Mouse (Mus musculus) liver, embryonic 13.5 days (tissue): ENCODE data around the gene Csmd2. TPM values are rescaled to one million over a fixed set of nuclear protein-coding genes. Genes with fewer than 3 reads are reported as not detected.
"Not testable (repeated sequence)": the region's sequence is repeated elsewhere in the genome, so short reads cannot be mapped to it uniquely, and the experiment has no call there.

Experiments
- ATAC-seq: fragments of 200-750 bp; cut with Nextera tagmentation; 2 replicates; pipeline ENCODE4 v1.8.0; 2017; ENCODE audit warnings: low read depth, mild to moderate bottlenecking, moderate number of reproducible peaks, moderate library complexity
- DNase-seq: peaks from one replicate; pipeline ENCODE4 v3.0.0; 2022
- H3K27ac ChIP-seq: fragments of 300-500 bp; sonication (generic); 2 replicates; pipeline ENCODE4 v1.5.1; 2015; ENCODE audit warnings: moderate library complexity, mild to moderate bottlenecking, inconsistent platforms
- H3K27me3 ChIP-seq: fragments of 300-500 bp; sonication (generic); 2 replicates; pipeline ENCODE4 v1.6.1; 2015; ENCODE audit warnings: mild to moderate bottlenecking, inconsistent platforms
- H3K36me3 ChIP-seq: fragments of 300-500 bp; sonication (generic); 2 replicates; pipeline ENCODE4 v1.6.1; 2015; ENCODE audit warnings: mild to moderate bottlenecking, inconsistent platforms
- H3K4me1 ChIP-seq: fragments of 300-500 bp; sonication (generic); replicated peaks from 2 replicates; pipeline ENCODE4 v1.6.1; 2015; ENCODE audit warnings: inconsistent platforms
- H3K4me2 ChIP-seq: fragments of 300-500 bp; sonication (generic); 2 replicates; pipeline ENCODE4 v1.6.1; 2015; ENCODE audit warnings: inconsistent platforms, mild to moderate bottlenecking, moderate library complexity
- H3K4me3 ChIP-seq: fragments of 300-500 bp; sonication (generic); replicated peaks from 2 replicates; pipeline ENCODE4 v1.5.1; 2015; ENCODE audit warnings: mild to moderate bottlenecking, inconsistent platforms
- H3K9ac ChIP-seq: fragments of 300-500 bp; sonication (generic); 2 replicates; pipeline ENCODE4 v1.6.1; 2015; ENCODE audit warnings: mild to moderate bottlenecking, inconsistent platforms
- H3K9me3 ChIP-seq: fragments of 300-500 bp; sonication (generic); replicated peaks from 2 replicates; pipeline ENCODE4 v1.6.1; 2016; ENCODE audit warnings: inconsistent platforms
- WGBS: fragments of 180-500 bp; shearing (Covaris S2); methylation state at CpG from one replicate; pipeline ENCODE4 v1.1.7; 2015; ENCODE audit not compliant: insufficient replicate concordance; 5-methylcytosine and 5-hydroxymethylcytosine counted together
- polyA plus RNA-seq: library from polyadenylated mRNA; unstranded; fragments of >200 nt; fragmentation: Nextera tagmentation; extraction: Ambion mirVana; gene quantifications from 2 replicates; pipeline ENCODE4 v1.2.1, GENCODE M21; 2015

Gene Csmd2
- polyA plus RNA-seq, 1 experiment from 2014 or later, result 0.02 TPM

DNA sequence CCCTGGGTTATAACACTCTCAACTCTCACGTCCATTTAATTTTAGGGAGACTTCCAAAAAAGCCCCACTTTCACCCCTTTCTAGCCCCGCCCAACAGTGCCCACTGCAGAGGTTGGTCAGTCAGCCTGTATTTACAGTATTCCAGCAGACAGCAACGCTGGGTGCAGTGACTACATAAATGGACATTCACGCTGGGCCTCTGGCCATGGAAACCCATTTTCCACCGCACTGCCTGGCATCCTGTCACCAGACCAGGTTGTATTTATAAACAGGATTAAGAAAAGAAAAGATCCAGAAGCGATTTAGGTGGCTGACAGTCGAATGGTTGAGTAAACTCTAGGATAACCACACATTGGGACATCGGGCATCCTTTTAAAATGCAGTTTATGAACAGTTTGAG is 65.0 kb downstream of the Csmd2 start:
- Histone ChIP-seq H3K36me3 (no peaks in the 10 kb centered on the region), H3K27ac (no peak overlapping the region), H3K4me3 (no peak overlapping the region), H3K4me1 (no peaks in the 10 kb centered on the region), H3K27me3 (no peaks in the 10 kb centered on the region), H3K4me2 (no peak overlapping the region), H3K9ac (no peak overlapping the region), H3K9me3 (0 out of 2 replicates have a peak, but pooled peaks cover 5% of the 10 kb centered on the region)
- DNase-seq (no peak), ATAC-seq (no peak)
- whole genome bisulfite sequencing, result 58% methylated on average over 8 of the region's 8 CpGs

GRCm38 (mm10) chr4:128061274-128061673 is 73.6 kb downstream of the Csmd2 start:
- 47% methylated on average over 2 of the region's 2 CpGs for WGBS
- H3K9ac ChIP-seq, H3K9me3 ChIP-seq, H3K4me3 ChIP-seq, H3K27me3 ChIP-seq, ATAC-seq, H3K4me1 ChIP-seq, DNase-seq, H3K36me3 ChIP-seq, H3K27ac ChIP-seq, H3K4me2 ChIP-seq: not testable (repeated sequence)

DNA sequence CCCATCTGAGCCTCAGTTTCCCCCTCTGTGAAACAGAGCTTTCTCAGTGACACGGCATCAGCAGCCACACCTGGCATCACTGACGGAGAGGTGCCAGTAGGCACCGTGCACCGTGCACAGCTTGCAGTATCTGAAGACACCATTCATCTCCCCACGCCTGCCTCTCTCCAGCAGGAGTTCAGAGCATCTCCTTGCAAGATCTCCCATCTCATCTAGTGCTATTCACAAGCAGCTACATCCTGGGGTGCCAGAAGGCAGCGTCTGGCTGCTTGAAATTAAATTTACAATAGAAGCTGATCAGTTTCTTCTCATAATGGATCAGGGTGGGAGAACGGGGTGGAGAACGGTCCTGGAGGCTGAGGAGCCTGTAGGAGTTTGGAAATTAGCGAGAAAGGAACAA is 79.5 kb downstream of the Csmd2 start:
- ATAC-seq (no peak), DNase-seq (no peak)
- WGBS, result 70% methylated on average over 9 of the region's 9 CpGs
- no peak overlapping the region for H3K4me2 ChIP-seq
- H3K4me3 ChIP-seq, result no peak overlapping the region
- no peaks in the 10 kb centered on the region for H3K4me1 ChIP-seq
- H3K9ac ChIP-seq, result no peak overlapping the region
- 0 out of 2 replicates have a peak, but pooled peaks cover 3% of the 10 kb centered on the region for H3K9me3 ChIP-seq
- no peaks in the 10 kb centered on the region for H3K27me3 ChIP-seq
- no peak overlapping the region for H3K27ac ChIP-seq
- H3K36me3 ChIP-seq, result no peaks in the 10 kb centered on the region

GRCm38 (mm10) chr4:128084466-128084865 is 96.8 kb downstream of the Csmd2 start:
- H3K9ac ChIP-seq, result no peak overlapping the region
- no peak overlapping the region for H3K27ac ChIP-seq
- H3K9me3 ChIP-seq, result peaks cover 4% of the 10 kb centered on the region; the same call in 1 of the 2 replicates
- H3K4me3 ChIP-seq, result no peak overlapping the region
- WGBS, result 55% methylated on average over 3 of the region's 3 CpGs
- ATAC-seq, result no peak
- H3K36me3 ChIP-seq, result no peaks in the 10 kb centered on the region
- H3K4me2 ChIP-seq, result no peak overlapping the region
- no peaks in the 10 kb centered on the region for H3K27me3 ChIP-seq
- H3K4me1 ChIP-seq, result no peaks in the 10 kb centered on the region
- DNase-seq, result no peak

- 63% methylated on average over 8 of the region's 8 CpGs for WGBS
- Histone ChIP-seq H3K4me2 (no peak overlapping the region), H3K36me3 (no peaks in the 10 kb centered on the region), H3K9me3 (peaks cover 4% of the 10 kb centered on the region; the same call in 1 of the 2 replicates), H3K4me3 (no peak overlapping the region), H3K27ac (no peak overlapping the region), H3K4me1 (no peaks in the 10 kb centered on the region), H3K27me3 (no peaks in the 10 kb centered on the region), H3K9ac (no peak overlapping the region)
- DNase-seq (no peak), ATAC-seq (no peak)
Observed at GRCm38 (mm10) chr4:128085096-128085495, 97.4 kb downstream of the Csmd2 start.

- Histone ChIP-seq H3K4me1 (no peaks in the 10 kb centered on the region), H3K4me3 (no peak overlapping the region), H3K27ac (no peak overlapping the region), H3K4me2 (no peak overlapping the region), H3K27me3 (no peaks in the 10 kb centered on the region), H3K9ac (no peak overlapping the region), H3K36me3 (no peaks in the 10 kb centered on the region), H3K9me3 (no peaks in the 10 kb centered on the region)
- no peak for ATAC-seq
- DNase-seq, result no peak
- WGBS, result 68% methylated on average over 5 of the region's 5 CpGs
Observed at GRCm38 (mm10) chr4:128087147-128087606, 99.5 kb downstream of the Csmd2 start.

GRCm38 (mm10) chr4:128087704-128088103 is 100.0 kb downstream of the Csmd2 start:
- DNase-seq (no peak), ATAC-seq (no peak)
- 39% methylated on average over 3 of the region's 3 CpGs for WGBS

DNA sequence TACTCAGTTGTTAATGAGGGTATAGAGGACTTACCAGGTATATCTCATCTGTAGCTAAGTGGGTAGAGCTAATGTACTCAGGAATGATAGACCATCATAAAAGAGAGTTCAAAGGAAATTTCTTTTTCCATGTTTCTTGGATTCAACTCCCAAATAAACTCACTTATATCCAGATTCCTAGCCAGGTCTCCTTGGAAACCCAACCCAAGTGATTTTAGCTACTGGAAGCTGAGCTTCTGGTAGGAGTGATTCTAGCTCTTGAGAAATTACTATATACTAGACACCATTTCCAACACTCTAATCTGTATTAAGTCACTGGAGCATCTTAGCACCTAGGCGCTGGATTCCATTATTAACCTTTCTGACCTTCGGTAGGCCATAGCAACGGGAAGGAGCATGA is 100.6 kb downstream of the Csmd2 start:
- Histone ChIP-seq H3K4me3 (no peak overlapping the region), H3K4me1 (no peaks in the 10 kb centered on the region), H3K9ac (no peak overlapping the region), H3K36me3 (no peaks in the 10 kb centered on the region), H3K9me3 (no peaks in the 10 kb centered on the region), H3K4me2 (no peak overlapping the region), H3K27ac (no peak overlapping the region), H3K27me3 (no peaks in the 10 kb centered on the region)
- no peak for ATAC-seq
- 73% methylated on average over 3 of the region's 3 CpGs for WGBS
- no peak for DNase-seq

More at GRCm38 (mm10) chr4:128087704-128088103, 100.0 kb downstream of the Csmd2 start:
- Histone ChIP-seq H3K9ac (no peak overlapping the region), H3K4me2 (no peak overlapping the region), H3K4me3 (no peak overlapping the region), H3K36me3 (no peaks in the 10 kb centered on the region), H3K27ac (no peak overlapping the region), H3K9me3 (no peaks in the 10 kb centered on the region), H3K4me1 (no peaks in the 10 kb centered on the region), H3K27me3 (no peaks in the 10 kb centered on the region)

DNA sequence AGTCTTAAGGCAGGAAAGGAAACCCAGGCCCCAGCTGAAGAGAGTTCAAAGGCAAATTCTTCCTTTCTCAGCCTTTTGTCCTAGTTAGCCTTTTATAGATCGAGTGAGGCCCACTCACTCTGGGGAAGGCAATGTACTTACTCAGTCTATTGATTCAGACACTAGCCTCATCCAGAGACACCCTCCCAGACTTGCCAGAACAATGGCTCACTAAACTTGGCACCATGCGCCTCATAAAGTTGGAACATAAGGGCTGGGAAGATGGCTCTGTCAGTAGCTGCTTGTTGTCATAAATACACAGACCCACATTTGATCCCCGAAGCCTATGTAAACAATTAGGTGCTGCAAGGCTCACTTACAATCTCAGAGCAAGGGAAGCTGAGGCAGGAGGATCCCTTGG is 104.3 kb downstream of the Csmd2 start:
- ATAC-seq, result no peak
- no peak overlapping the region for H3K4me2 ChIP-seq
- H3K36me3 ChIP-seq, result no peaks in the 10 kb centered on the region
- H3K9ac ChIP-seq, result no peak overlapping the region
- no peaks in the 10 kb centered on the region for H3K4me1 ChIP-seq
- no peak for DNase-seq
- no peak overlapping the region for H3K4me3 ChIP-seq
- no peaks in the 10 kb centered on the region for H3K27me3 ChIP-seq
- whole genome bisulfite sequencing, result 54% methylated on average over 3 of the region's 3 CpGs
- H3K27ac ChIP-seq, result no peak overlapping the region
- no peaks in the 10 kb centered on the region for H3K9me3 ChIP-seq

GRCm38 (mm10) chr4:128099515-128099914 is 111.9 kb downstream of the Csmd2 start:
- no peak overlapping the region for H3K9ac ChIP-seq
- ATAC-seq (no peak), DNase-seq (no peak)
- H3K9me3 ChIP-seq, result peaks cover 3% of the 10 kb centered on the region
- no peak overlapping the region for H3K4me3 ChIP-seq
- no peak overlapping the region for H3K4me2 ChIP-seq
- no peaks in the 10 kb centered on the region for H3K4me1 ChIP-seq
- no peaks in the 10 kb centered on the region for H3K27me3 ChIP-seq
- no peaks in the 10 kb centered on the region for H3K36me3 ChIP-seq
- no peak overlapping the region for H3K27ac ChIP-seq
- WGBS, result 83% methylated on average over 5 of the region's 5 CpGs

- Histone ChIP-seq H3K36me3 (no peaks in the 10 kb centered on the region), H3K4me2 (no peak overlapping the region), H3K9me3 (peaks cover 3% of the 10 kb centered on the region), H3K4me1 (no peaks in the 10 kb centered on the region), H3K27me3 (no peaks in the 10 kb centered on the region), H3K4me3 (no peak overlapping the region), H3K9ac (no peak overlapping the region), H3K27ac (no peak overlapping the region)
- WGBS, result 71% methylated on average over 5 of the region's 5 CpGs
- DNase-seq (no peak), ATAC-seq (no peak)
Observed at GRCm38 (mm10) chr4:128100541-128100940, 112.9 kb downstream of the Csmd2 start.

DNA sequence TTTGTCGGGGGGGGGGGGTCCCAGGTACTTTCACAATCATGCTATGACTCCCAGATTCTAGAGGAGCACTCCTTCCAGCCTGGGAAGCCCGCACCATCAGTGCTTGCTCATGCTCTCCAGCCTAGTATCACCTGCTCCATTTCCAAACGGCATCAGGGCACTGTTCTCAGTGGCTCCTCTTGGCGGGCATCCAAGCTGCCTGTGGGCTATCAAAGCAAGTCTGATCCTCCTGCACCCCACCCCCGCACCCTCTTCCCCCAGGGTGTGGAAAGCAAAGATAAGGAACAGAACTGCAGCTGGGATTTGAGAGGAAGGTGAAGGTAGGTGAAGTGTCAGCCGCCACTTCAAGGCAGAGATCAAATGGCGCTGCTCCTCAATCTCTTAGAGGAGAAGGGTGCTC is 128.7 kb downstream of the Csmd2 start:
- peaks cover 6% of the 10 kb centered on the region; the same call in 1 of the 2 replicates for H3K9me3 ChIP-seq
- no peak overlapping the region for H3K4me2 ChIP-seq
- ATAC-seq (no peak), DNase-seq (no peak)
- H3K27ac ChIP-seq, result no peak overlapping the region
- 34% methylated on average over 7 of the region's 7 CpGs for WGBS
- no peak overlapping the region for H3K9ac ChIP-seq
- no peak overlapping the region for H3K4me3 ChIP-seq
- no peaks in the 10 kb centered on the region for H3K4me1 ChIP-seq
- no peaks in the 10 kb centered on the region for H3K36me3 ChIP-seq
- no peaks in the 10 kb centered on the region for H3K27me3 ChIP-seq
